Mouse (Mus musculus): ENCODE measurements at regions not wholly inside any gene's neighbourhood (a gene's known extent, or its start where the extent isn't known, plus 50 kb on each side); places are given as distances from the start of the nearest gene placed in this dataset.

DNA sequence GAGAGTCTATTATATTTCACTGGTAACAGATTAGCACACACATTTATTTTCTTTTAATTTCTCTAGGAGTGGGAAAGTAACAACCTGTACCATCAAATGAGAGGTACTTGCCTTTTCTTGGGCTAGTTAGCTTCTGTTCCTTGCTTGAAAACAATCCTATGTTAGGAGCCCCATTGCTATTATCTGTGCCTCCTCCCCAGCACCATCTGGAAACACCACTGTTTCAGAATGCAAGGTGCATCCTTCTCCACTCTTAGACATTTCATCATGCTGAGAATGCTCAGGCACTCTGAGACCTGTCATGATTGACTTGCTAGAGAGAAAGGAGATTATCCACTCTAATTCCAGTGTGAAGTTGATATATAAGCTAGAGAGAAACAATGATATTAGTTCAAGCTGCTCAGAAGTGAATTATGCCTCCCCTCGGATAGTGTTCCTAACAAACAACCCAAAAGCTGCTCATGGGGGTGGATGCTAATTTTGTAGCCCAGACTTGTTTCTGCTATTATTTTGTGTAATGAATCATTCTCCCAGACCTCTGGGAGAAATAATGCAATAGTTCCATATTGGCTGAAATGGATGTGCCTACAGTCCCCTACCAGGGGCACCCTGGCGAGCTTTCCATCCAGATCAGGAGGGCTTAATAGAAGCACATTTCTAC is 119.0 kb upstream of the Cttnbp2 start:
- no peaks in the 10 kb centered on the region for H3K27me3 ChIP-seq (ENCODE audit: control insufficient read depth, insufficient read depth, low read depth, low read length)

DNA sequence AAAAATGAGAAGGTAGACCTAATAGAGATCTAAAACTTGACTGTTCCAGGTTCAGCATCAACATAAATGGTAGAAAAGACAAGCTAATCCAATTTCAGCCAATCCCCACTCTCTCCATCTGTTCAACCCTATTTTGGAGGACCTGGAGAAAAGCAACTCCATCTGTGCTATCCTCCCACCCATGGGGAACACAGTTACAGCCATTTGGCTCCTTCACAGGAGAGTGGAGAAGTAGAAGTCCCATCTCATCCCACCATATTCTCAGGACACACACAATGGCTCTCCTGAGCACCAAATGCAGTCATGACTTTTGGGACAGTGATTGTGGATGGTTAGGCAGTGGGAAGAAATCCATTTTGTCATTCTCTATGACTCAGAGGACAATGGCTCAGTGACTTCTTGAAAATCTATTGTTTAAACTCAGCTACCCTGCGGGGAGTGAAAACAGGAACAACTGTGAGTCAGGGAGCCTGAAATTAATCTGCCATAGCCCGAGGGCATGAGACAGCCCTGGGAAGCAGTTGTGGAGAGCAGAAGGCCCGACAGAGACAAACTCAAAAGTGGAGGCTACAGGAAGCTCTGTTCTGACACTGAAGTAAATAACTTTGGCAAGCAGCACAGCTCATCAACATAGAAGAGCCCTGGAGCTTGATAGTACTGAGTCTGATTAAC is 125.2 kb upstream of the Cttnbp2 start:
- 41% methylated on average over 3 of the region's 3 CpGs for WGBS
- Histone ChIP-seq H3K4me2 (ENCODE audit: low read depth, low read length) (no peak overlapping the region), H3K4me3 (ENCODE audit: low read length) (no peak overlapping the region), H3K27ac (ENCODE audit: low read length) (no peak overlapping the region), H3K36me3 (ENCODE audit: control insufficient read depth, insufficient read depth, low read length) (no peaks in the 10 kb centered on the region), H3K27me3 (ENCODE audit: control insufficient read depth, insufficient read depth, low read depth, low read length) (no peaks in the 10 kb centered on the region), H3K9ac (ENCODE audit: low read length) (no peak overlapping the region), H3K4me1 (replicated peaks; ENCODE audit: control insufficient read depth, insufficient read depth, low read length) (no peaks in the 10 kb centered on the region), H3K9me3 (ENCODE audit: control insufficient read depth, low read length) (no peaks in the 10 kb centered on the region)
- no peak for ATAC-seq (ENCODE audit: low read depth)

More for the DNA sequence above, 119.0 kb upstream of the Cttnbp2 start:
- Histone ChIP-seq H3K9ac (ENCODE audit: low read length) (no peak overlapping the region), H3K9me3 (ENCODE audit: control insufficient read depth, low read length) (no peaks in the 10 kb centered on the region), H3K4me2 (ENCODE audit: low read depth, low read length) (no peak overlapping the region), H3K36me3 (ENCODE audit: control insufficient read depth, insufficient read depth, low read length) (no peaks in the 10 kb centered on the region), H3K4me1 (replicated peaks; ENCODE audit: control insufficient read depth, insufficient read depth, low read length) (no peaks in the 10 kb centered on the region), H3K4me3 (ENCODE audit: low read length) (no peak overlapping the region), H3K27ac (ENCODE audit: low read length) (no peak overlapping the region)
- ATAC-seq (ENCODE audit: low read depth) = no peak
- 83% methylated on average over 2 of the region's 2 CpGs for WGBS

DNA sequence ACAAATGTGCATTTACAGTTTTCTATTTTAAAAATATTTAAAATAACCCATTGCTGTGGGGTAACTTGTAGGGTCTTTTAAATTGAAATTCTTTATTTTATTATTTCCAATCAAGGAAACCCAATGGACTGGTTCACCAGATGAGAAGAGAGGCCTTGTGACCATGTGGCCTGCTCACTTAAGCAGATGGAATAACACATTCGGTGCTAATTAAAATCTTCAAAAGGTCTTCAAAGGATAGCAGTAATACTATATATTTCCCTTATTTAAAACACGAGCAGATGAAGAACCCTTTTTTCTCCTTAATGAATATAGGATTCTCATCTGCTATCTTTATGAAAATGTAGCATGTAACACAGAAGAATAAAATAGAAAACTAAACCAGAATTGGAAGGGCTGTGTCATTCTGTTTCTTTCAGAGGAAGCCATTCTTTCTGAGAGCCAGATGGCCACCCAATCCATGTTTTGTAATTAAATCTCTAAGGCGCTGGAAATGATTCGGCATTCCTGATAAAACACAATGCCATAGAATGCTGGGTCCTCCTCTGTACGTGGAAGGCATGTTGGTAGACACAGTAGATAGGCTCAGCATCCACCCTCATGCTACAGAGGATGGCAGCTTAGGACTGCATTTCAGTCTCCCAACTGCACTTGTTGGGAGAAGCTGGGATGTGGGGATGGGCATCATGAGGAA is 134.4 kb upstream of the Cttnbp2 start:
- WGBS = 83% methylated on average over 5 of the region's 5 CpGs
- Histone ChIP-seq H3K27ac (ENCODE audit: low read length) (no peak overlapping the region), H3K36me3 (ENCODE audit: control insufficient read depth, insufficient read depth, low read length) (no peaks in the 10 kb centered on the region), H3K4me3 (ENCODE audit: low read length) (no peak overlapping the region), H3K4me2 (ENCODE audit: low read depth, low read length) (no peak overlapping the region), H3K9me3 (ENCODE audit: control insufficient read depth, low read length) (no peaks in the 10 kb centered on the region), H3K9ac (ENCODE audit: low read length) (no peak overlapping the region), H3K27me3 (ENCODE audit: control insufficient read depth, insufficient read depth, low read depth, low read length) (no peaks in the 10 kb centered on the region), H3K4me1 (replicated peaks; ENCODE audit: control insufficient read depth, insufficient read depth, low read length) (no peaks in the 10 kb centered on the region)
- no peak for ATAC-seq (ENCODE audit: low read depth)

DNA sequence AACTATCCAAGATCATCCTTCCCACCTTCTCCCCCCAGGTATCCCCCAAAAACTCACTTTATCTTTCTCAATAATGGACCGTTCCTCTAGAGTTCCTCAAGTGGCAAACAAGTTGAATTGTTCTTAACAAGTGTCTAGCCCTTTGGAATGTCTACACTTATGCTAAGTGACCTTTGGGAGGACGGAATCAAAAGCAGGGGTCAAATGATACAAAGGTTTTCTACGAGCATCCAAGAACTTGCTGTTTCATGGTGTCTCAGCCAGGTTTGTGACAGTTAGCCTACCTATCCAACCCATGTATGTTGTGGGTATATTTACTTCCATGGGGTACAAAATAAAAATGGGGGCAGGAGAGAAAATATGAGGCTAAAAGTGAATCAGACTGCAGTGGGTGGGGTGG is 136.7 kb upstream of the Cttnbp2 start:
- no peak for ATAC-seq (ENCODE audit: low read depth)

DNA sequence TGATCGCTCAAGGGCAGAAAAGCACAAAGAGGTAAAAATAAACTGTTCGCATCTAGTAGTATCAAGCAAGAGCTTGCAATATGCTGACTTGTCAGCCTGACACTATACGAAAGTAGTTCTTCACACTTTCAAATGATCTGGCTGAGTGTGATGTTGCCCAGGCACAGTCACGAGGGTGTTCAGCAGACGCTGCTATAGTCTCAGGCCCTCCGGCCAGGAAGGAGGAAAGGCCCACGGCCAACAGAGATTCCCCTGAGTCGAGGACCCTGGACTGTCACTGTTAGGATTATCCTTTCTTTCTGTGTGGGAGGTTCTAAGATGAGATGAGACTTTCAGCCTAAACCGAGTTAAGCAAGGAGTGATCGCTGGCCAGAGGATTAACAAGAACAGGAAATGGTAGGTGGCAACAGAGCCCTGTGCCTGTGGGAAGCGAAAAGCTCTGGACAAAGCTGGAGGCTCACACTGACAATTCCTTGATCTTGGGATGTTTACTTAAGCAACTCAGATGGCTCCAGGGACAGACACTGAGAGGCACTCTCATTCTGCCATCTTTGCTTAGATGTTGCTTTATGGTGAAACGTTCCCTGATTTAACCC is 137.5 kb upstream of the Cttnbp2 start:
- no peak overlapping the region for H3K9ac ChIP-seq (ENCODE audit: low read length)
- no peaks in the 10 kb centered on the region for H3K4me1 ChIP-seq (replicated peaks; ENCODE audit: control insufficient read depth, insufficient read depth, low read length)
- no peak for ATAC-seq (ENCODE audit: low read depth)
- no peaks in the 10 kb centered on the region for H3K9me3 ChIP-seq (ENCODE audit: control insufficient read depth, low read length)
- H3K36me3 ChIP-seq (ENCODE audit: control insufficient read depth, insufficient read depth, low read length) = no peaks in the 10 kb centered on the region
- WGBS = 56% methylated on average over 12 of the region's 12 CpGs
- no peak overlapping the region for H3K4me2 ChIP-seq (ENCODE audit: low read depth, low read length)
- no peak overlapping the region for H3K27ac ChIP-seq (ENCODE audit: low read length)
- H3K4me3 ChIP-seq (ENCODE audit: low read length) = no peak overlapping the region
- H3K27me3 ChIP-seq (ENCODE audit: control insufficient read depth, insufficient read depth, low read depth, low read length) = no peaks in the 10 kb centered on the region

More for the DNA sequence above, 136.7 kb upstream of the Cttnbp2 start:
- Histone ChIP-seq H3K9ac (ENCODE audit: low read length) (no peak overlapping the region), H3K36me3 (ENCODE audit: control insufficient read depth, insufficient read depth, low read length) (no peaks in the 10 kb centered on the region), H3K9me3 (ENCODE audit: control insufficient read depth, low read length) (no peaks in the 10 kb centered on the region), H3K4me2 (ENCODE audit: low read depth, low read length) (no peak overlapping the region), H3K27me3 (ENCODE audit: control insufficient read depth, insufficient read depth, low read depth, low read length) (no peaks in the 10 kb centered on the region), H3K4me1 (replicated peaks; ENCODE audit: control insufficient read depth, insufficient read depth, low read length) (no peaks in the 10 kb centered on the region), H3K27ac (ENCODE audit: low read length) (no peak overlapping the region), H3K4me3 (ENCODE audit: low read length) (no peak overlapping the region)
- 63% methylated on average over 3 of the region's 3 CpGs for WGBS

DNA sequence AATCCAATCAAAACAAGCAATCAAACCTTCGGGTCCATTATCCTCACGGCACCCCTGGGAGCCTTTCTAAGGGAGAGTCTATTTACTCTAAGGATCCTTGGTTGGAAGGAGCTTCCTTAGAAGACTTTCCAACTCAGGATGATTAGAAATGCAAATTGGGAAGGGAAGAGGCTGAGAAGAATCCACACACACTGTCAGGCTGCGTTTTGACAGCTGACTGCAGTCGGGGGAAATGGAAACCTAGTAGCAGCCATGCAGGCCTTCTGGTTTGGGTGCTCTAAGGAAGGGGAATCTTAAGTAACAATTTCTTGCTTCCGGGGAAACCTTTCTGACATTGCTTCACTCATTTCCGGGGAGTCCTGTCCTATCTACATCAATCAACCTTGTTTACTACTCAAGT is 139.6 kb upstream of the Cttnbp2 start:
- Histone ChIP-seq H3K9me3 (ENCODE audit: control insufficient read depth, low read length) (no peaks in the 10 kb centered on the region), H3K4me2 (ENCODE audit: low read depth, low read length) (no peak overlapping the region), H3K27me3 (ENCODE audit: control insufficient read depth, insufficient read depth, low read depth, low read length) (no peaks in the 10 kb centered on the region), H3K36me3 (ENCODE audit: control insufficient read depth, insufficient read depth, low read length) (no peaks in the 10 kb centered on the region), H3K9ac (ENCODE audit: low read length) (no peak overlapping the region), H3K4me3 (ENCODE audit: low read length) (no peak overlapping the region), H3K4me1 (replicated peaks; ENCODE audit: control insufficient read depth, insufficient read depth, low read length) (no peaks in the 10 kb centered on the region), H3K27ac (ENCODE audit: low read length) (no peak overlapping the region)
- no peak for ATAC-seq (ENCODE audit: low read depth)
- WGBS = 44% methylated on average over 6 of the region's 6 CpGs

DNA sequence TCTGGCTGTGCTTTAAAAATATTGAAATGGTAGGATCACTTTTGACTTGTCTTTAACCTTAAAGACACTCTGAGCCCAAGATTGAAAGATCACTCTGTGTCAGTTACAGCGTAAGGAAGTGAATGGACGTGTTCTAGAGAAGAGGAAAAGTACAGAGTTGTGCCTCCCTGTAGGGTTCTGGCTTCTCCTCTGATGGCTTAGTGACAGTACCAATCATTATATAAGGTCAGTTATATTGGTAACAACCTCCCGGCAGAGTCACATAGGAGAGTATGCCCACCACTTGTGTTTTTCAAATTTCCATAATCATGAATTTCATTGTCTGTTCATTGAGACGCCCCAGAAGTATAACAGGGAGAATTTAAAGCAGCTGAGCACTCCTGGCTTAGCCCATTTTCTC is 141.6 kb upstream of the Cttnbp2 start:
- Histone ChIP-seq H3K27ac (ENCODE audit: low read length) (no peak overlapping the region), H3K4me3 (ENCODE audit: low read length) (no peak overlapping the region), H3K9ac (ENCODE audit: low read length) (no peak overlapping the region), H3K9me3 (ENCODE audit: control insufficient read depth, low read length) (no peaks in the 10 kb centered on the region), H3K4me1 (replicated peaks; ENCODE audit: control insufficient read depth, insufficient read depth, low read length) (no peaks in the 10 kb centered on the region), H3K4me2 (ENCODE audit: low read depth, low read length) (no peak overlapping the region), H3K27me3 (ENCODE audit: control insufficient read depth, insufficient read depth, low read depth, low read length) (no peaks in the 10 kb centered on the region), H3K36me3 (ENCODE audit: control insufficient read depth, insufficient read depth, low read length) (no peaks in the 10 kb centered on the region)
- no peak for ATAC-seq (ENCODE audit: low read depth)
- WGBS = 90% methylated on average over 4 of the region's 4 CpGs

DNA sequence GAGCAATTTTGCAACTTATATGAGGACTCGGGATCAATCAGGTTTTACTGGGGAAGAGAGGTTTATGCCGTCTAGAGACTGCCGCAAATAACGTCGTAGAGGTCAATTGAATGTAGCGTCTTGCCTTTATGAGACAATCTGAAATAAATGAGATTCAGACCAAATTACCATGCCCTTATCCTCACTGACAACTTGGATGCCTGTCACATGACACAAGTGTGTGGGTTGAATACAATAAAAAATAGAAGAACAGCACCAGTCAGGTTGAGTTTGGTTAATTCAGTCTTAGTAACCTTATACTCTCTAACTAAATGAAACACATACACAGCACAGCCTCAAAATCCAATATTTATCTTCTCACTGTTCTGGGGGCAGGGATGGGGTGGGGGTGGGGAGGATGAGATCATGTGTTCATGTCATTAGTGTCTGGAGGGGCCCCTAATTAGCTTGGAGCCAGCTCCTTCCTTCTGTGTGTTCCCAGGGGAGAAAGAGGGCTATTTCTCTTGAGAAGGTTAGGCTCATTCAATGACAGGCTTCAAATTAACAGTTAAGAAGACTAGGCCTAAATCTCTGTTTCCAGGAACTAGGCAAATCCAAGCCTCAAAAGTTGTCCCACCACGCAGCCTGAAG is 142.2 kb upstream of the Cttnbp2 start:
- no peaks in the 10 kb centered on the region for H3K27me3 ChIP-seq (ENCODE audit: control insufficient read depth, insufficient read depth, low read depth, low read length)
- H3K4me3 ChIP-seq (ENCODE audit: low read length) = no peak overlapping the region
- 89% methylated on average over 7 of the region's 7 CpGs for WGBS
- H3K4me2 ChIP-seq (ENCODE audit: low read depth, low read length) = no peak overlapping the region
- H3K36me3 ChIP-seq (ENCODE audit: control insufficient read depth, insufficient read depth, low read length) = no peaks in the 10 kb centered on the region
- no peak overlapping the region for H3K9ac ChIP-seq (ENCODE audit: low read length)
- ATAC-seq (ENCODE audit: low read depth) = no peak
- no peaks in the 10 kb centered on the region for H3K4me1 ChIP-seq (replicated peaks; ENCODE audit: control insufficient read depth, insufficient read depth, low read length)
- no peaks in the 10 kb centered on the region for H3K9me3 ChIP-seq (ENCODE audit: control insufficient read depth, low read length)
- H3K27ac ChIP-seq (ENCODE audit: low read length) = no peak overlapping the region

DNA sequence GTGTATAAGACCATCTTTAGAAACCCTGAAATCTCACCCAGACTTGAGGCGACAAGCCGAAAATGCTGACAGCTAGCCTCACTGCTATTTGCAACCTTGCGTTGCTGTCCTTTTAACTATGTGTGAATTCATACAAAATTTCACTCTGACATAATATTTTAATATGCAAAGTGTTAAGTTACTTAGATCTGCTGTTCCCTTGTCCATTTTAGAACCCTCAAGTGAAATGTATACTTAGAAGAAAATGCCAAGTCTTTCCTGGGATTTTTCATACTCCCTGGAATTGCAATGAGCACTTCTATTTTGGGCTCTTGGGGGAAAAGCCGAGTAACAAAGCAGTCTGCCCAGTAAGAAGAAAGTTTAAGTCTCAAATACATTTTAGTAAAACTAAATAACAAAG is 150.0 kb upstream of the Cttnbp2 start:
- Histone ChIP-seq H3K9me3 (ENCODE audit: control insufficient read depth, low read length) (no peaks in the 10 kb centered on the region), H3K9ac (ENCODE audit: low read length) (no peak overlapping the region), H3K27ac (ENCODE audit: low read length) (no peak overlapping the region), H3K36me3 (ENCODE audit: control insufficient read depth, insufficient read depth, low read length) (no peaks in the 10 kb centered on the region), H3K4me2 (ENCODE audit: low read depth, low read length) (no peak overlapping the region), H3K4me3 (ENCODE audit: low read length) (no peak overlapping the region), H3K27me3 (ENCODE audit: control insufficient read depth, insufficient read depth, low read depth, low read length) (peaks cover 2% of the 10 kb centered on the region; the same call in 1 of the 2 replicates), H3K4me1 (replicated peaks; ENCODE audit: control insufficient read depth, insufficient read depth, low read length) (peaks cover 2% of the 10 kb centered on the region; the same call in 1 of the 2 replicates)
- WGBS = 69% methylated on average over 4 of the region's 4 CpGs
- ATAC-seq (ENCODE audit: low read depth) = no peak

Data from lung, embryonic 16.5 days (tissue).